Mouse (Mus musculus): ENCODE results near the gene Nos3.

- TF ChIP-seq E2F4 (IDR thresholded peaks at IDR 0.05; ENCODE audit: insufficient read depth) (no peak), MAX (IDR thresholded peaks at IDR 0.05; ENCODE audit: low read depth) (no peak), SRF (IDR thresholded peaks at IDR 0.05; ENCODE audit: control insufficient read depth, insufficient read length, low read depth) (no peak), REST (IDR thresholded peaks at IDR 0.05; ENCODE audit: insufficient read depth, insufficient read length) (no peak), POLR2A (IDR thresholded peaks at IDR 0.05; ENCODE audit: insufficient read length, low read depth) (no peak), CEBPB (IDR thresholded peaks at IDR 0.05; ENCODE audit: insufficient read depth, poor library complexity, severe bottlenecking) (no peak), TCF12 (IDR thresholded peaks at IDR 0.05; ENCODE audit: insufficient read depth, poor library complexity, severe bottlenecking) (no peak), USF1 (IDR thresholded peaks at IDR 0.05; ENCODE audit: low read depth) (no peak)
Observed at GRCm38 (mm10) chr5:24321711-24322682, 42.6 kb upstream of the Nos3 start.
